Mouse (Mus musculus) hindlimb bud, embryonic 11.5 days (tissue): ENCODE measurements at regions not wholly inside any gene's neighbourhood (a gene's known extent, or its start where the extent isn't known, plus 50 kb on each side); places are given as distances from the start of the nearest gene placed in this dataset.
"Not testable (repeated sequence)": the region's sequence is repeated elsewhere in the genome, so short reads cannot be mapped to it uniquely, and the experiment has no call there.

Experiments used
- DNase-seq: peaks from one replicate; pipeline ENCODE4 v3.0.0-alpha.2; 2012; ENCODE audit warnings: low read depth, low spot score; ENCODE audit errors: extremely low spot score

GRCm38 (mm10) chr17:82905483-82905882 lies 309.6 kb upstream of the Pkdcc start:
- no peak for DNase-seq

GRCm38 (mm10) chr17:82909189-82909588 lies 305.9 kb upstream of the Pkdcc start:
- DNase-seq = no peak

GRCm38 (mm10) chr17:82922986-82923385 lies 292.1 kb upstream of the Pkdcc start:
- not testable (repeated sequence) for DNase-seq

- no peak for DNase-seq
Measured at GRCm38 (mm10) chr17:82925751-82926150, 289.3 kb upstream of the Pkdcc start.

- no peak for DNase-seq
Measured at GRCm38 (mm10) chr17:82927681-82928080, 287.4 kb upstream of the Pkdcc start.

- no peak for DNase-seq
Measured at GRCm38 (mm10) chr17:82929511-82929910, 285.6 kb upstream of the Pkdcc start.

GRCm38 (mm10) chr17:82930738-82931137 lies 284.4 kb upstream of the Pkdcc start:
- no peak for DNase-seq

- DNase-seq = no peak
Measured at GRCm38 (mm10) chr17:82931476-82931875, 283.6 kb upstream of the Pkdcc start.

GRCm38 (mm10) chr17:82936836-82937235 lies 278.3 kb upstream of the Pkdcc start:
- DNase-seq = no peak

- no peak for DNase-seq
Measured at GRCm38 (mm10) chr17:82946083-82946482, 269.0 kb upstream of the Pkdcc start.

GRCm38 (mm10) chr17:82949794-82950193 lies 265.3 kb upstream of the Pkdcc start:
- no peak for DNase-seq

- DNase-seq = no peak
Measured at GRCm38 (mm10) chr17:82950268-82950667, 264.8 kb upstream of the Pkdcc start.

- peak; percentile 76 for DNase-seq
Measured at GRCm38 (mm10) chr17:82957409-82957808, 257.7 kb upstream of the Pkdcc start.

- DNase-seq = no peak
Measured at GRCm38 (mm10) chr17:82963374-82963773, 251.7 kb upstream of the Pkdcc start.

- DNase-seq = no peak
Measured at GRCm38 (mm10) chr17:82999710-83000109, 215.4 kb upstream of the Pkdcc start.

GRCm38 (mm10) chr17:83000411-83000810 lies 214.7 kb upstream of the Pkdcc start:
- DNase-seq = no peak

GRCm38 (mm10) chr17:83001567-83001966 lies 213.5 kb upstream of the Pkdcc start:
- DNase-seq = peak; percentile 1

- peak; percentile 68 for DNase-seq
Measured at GRCm38 (mm10) chr17:83010845-83011244, 204.2 kb upstream of the Pkdcc start.

- DNase-seq = no peak
Measured at GRCm38 (mm10) chr17:83015656-83016055, 199.4 kb upstream of the Pkdcc start.

- no peak for DNase-seq
Measured at GRCm38 (mm10) chr17:83016936-83017335, 198.2 kb upstream of the Pkdcc start.

- no peak for DNase-seq
Measured at GRCm38 (mm10) chr17:83019267-83019666, 195.8 kb upstream of the Pkdcc start.

GRCm38 (mm10) chr17:83020576-83020975 lies 194.5 kb upstream of the Pkdcc start:
- DNase-seq = no peak

GRCm38 (mm10) chr17:83025340-83025816 lies 189.7 kb upstream of the Pkdcc start:
- DNase-seq = peak; percentile 92
